Mouse (Mus musculus): ENCODE measurements around the gene Cavin3.

GRCm38 (mm10) chr7:105516669-105517360 is 34.7 kb upstream of the Cavin3 start:
- TF ChIP-seq CTCF (IDR thresholded peaks at IDR 0.05; ENCODE audit: low read depth) (no peak), EP300 (IDR thresholded peaks at IDR 0.05; ENCODE audit: low read depth) (no peak)
